Mouse (Mus musculus): ENCODE measurements around the gene Ctrc. TPM values are rescaled to one million over a fixed set of nuclear protein-coding genes. Genes with fewer than 3 reads are reported as not detected.
"Not testable (repeated sequence)": the region's sequence is repeated elsewhere in the genome, so short reads cannot be mapped to it uniquely, and the experiment has no call there.

Gene Ctrc
- total and polyA plus RNA-seq, 3 experiments: not detected

DNA sequence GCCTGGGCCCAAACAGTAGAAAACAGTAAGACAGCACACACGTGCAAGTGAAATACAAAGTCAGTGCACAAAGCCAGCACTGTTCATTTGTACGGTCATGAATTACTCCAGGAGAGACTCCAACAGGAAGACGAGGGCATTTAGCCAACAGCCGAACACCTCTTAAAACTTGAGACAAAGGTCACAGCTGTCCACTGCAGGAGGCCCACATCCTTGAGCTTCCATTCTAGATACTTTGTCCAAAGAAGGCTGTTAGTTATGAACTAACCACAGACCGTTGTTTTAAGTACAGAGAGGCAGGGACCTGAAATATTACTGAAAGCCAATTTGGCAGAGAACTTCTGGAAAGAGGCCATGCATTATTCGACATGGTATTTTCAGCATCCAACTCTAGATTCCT is 59.1 kb downstream of the Ctrc start:
- no peak for DNase-seq

DNA sequence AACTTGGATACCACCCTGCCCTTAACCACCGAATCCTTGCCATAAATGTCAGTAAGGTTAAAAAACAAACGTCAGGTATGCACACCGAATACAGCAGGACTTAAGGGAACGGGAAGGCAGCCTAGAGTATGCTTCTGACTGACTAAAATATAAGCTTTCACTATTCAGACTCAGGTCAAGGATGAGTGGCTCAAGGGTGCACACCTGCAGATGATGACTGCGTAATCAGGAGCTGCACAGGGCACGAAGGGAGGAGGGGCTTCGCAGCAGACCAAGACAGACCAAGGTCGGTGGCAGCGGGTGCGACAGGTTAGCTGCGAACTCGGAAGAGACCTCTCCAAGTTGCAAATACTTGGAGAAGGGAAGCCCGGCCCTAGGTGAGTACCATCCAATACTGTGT is 60.0 kb downstream of the Ctrc start:
- DNase-seq: no peak

DNA sequence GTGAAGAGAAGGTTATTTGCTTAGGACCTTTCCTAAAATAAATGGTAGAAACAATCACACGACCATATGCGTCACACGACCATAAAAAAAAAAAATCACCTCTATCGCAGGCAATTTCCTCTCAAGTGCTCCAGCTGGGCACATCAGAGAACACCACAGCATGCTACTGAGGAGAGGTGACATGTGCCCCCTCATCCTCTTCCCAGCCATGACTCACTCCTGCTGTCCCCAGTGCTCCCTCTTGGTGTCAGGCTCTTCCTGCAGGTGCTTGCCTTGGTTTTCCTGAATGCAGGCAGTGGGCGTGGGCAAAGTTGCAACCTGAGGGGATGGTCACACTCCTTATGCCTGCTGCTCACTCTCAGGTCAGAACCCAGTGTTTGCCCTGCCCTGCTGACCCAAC is 61.3 kb downstream of the Ctrc start:
- DNase-seq: no peak

DNA sequence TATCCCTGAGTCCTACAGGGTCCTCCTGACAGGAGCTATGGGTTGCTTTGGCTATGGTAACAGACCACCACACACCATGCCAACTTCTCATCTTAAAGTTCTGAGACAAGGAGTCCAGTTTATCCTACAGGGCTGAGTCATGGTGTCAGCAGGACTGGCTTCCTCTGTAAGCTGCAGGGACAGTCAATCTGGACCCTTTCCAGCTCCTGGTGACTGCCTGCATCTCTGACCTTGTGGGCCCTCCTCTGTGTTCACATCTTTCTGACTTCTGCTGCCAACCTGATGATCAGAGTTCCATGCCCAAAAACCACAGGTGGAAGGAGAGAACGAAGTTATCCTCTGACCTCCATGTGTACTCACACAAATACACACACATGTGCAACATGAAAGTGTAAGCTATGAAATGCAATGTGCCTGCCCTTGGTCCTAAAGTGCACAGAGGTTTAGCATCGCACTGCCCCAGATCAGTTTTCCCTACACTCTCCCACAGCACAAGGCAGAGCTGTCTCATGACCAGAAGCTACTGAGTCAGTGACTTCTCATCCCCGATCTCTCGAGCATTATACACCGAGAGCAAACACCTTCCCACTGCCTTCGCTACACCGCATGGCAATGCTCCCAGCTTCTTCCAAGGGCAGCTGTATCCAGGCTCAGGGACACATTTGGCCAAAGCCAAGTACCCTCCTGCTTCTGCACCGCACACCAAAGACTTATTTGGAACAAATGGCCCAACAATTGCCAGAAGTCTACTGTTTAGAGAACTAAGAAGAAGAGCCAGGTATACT is 64.8 kb downstream of the Ctrc start:
- peak; percentile 85 for DNase-seq

DNA sequence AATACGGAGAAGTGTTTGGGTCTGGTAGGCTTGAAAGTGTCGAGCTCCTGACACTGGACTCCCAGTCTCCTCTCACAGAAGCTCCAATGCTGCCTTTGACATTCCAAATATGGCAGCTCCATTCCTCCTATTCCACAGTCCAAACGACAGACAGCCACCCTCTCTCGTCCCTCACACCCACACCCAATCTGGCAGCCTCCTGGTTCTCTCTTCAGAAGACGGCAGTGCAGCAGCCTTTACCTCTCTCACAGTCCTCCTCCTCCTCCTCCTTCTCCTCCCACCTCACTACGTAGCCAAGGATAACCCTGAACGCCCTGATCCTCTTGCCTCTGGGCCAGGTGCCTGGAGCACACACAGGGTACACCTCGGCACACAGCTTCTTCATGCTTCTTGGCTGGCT is 66.3 kb downstream of the Ctrc start:
- no peak for DNase-seq

DNA sequence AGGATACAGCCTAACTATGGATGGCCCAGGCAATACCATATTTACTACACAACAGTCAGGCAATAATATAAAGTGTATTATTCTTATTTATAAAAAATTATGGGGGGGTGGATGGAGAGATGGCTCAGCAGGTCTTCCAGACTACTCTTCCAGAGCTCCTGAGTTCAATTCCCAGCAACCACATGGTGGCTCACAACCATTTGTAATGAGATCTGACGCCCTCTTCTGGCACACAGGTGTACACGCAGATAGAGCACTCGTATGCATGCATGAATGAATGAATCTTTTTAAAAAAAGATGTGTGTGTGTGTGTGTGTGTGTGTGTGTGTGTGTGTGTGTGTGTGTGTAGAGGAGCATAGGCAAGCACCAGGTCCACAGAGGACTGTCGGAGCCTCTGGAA is 73.1 kb downstream of the Ctrc start:
- not testable (repeated sequence) for DNase-seq

DNA sequence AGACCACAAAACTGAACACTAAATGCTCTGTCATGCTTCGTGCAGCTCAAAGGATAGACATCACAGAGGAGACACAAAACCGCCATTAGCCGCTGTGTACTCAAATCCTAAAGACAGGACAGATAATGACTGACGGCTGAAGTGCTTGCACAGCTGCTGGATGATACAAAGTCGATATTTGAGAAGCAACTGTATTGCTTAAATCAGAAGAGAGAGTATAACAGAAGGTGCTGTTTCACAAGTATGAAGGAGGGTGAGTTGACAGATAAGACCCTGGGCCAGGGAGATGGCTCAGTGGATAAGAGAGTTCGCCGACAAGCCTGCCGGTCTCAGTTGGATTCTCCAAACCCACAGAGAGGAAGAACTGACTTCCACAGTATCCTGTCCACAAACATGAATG is 74.3 kb downstream of the Ctrc start:
- no peak for DNase-seq

DNA sequence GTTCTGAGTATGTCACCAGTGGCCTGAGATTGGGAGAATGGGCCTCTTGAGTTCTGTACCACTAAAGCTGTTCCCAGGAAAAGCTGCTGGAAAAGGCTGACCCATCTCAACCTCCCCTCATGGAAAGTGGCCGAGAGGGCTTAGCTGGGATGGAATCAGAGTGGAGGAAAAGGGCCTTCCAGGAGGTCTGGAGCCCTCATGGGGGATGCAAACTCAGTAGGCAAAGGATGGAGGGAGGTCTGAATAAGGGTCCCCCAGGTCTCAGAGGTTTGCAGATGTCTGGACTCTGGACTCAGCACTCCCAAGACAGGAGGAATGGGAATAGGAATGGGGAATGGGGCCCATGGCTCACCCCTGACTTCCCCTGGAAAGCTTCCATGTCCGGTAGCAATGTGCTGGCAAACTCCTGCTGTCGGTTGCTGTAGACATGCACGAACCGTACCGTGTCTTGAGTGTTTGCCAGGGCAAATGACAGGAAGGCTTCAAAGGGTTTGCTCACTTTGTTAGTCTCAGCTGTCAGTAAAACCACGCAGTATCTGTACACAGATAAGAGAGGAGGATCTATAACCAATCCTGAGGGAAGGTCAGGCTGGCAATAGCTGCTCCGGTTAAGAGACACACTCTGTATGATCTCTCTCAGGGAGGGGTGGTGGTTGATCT is 76.5 kb downstream of the Ctrc start:
- no peak for DNase-seq

DNA sequence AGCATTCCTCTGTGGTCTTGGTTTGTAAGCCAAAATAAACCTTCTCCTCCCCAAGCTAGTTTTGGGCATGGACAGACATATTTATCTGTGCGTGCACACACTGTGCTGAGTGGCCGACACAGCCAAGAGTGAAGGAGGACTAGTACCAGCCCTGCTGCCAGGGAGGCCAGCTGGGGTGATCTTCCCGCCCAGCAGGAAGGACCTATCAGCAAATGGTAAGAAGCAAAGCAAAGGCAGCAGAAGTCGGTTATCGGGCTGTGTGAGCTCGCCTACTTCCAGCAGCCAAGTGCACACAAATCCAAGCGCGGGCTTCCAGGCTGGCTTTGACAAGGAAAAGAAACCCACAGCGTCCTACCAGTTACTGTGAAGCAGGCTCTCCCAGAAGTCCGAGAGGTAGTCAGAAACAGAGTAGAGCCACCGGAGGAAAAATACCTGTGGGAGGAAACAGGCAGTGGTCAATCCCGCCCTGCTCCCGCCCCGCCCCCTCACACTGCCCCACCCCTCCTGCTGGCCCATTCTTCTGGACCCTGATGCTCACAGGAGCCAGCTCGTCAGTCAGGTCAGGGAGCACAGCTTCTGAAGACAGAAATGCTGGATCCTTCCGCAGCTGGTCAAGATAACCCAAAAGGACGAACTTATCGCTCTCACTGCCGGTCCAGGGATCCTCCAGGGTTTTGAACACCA is 78.7 kb downstream of the Ctrc start:
- DNase-seq: no peak

DNA sequence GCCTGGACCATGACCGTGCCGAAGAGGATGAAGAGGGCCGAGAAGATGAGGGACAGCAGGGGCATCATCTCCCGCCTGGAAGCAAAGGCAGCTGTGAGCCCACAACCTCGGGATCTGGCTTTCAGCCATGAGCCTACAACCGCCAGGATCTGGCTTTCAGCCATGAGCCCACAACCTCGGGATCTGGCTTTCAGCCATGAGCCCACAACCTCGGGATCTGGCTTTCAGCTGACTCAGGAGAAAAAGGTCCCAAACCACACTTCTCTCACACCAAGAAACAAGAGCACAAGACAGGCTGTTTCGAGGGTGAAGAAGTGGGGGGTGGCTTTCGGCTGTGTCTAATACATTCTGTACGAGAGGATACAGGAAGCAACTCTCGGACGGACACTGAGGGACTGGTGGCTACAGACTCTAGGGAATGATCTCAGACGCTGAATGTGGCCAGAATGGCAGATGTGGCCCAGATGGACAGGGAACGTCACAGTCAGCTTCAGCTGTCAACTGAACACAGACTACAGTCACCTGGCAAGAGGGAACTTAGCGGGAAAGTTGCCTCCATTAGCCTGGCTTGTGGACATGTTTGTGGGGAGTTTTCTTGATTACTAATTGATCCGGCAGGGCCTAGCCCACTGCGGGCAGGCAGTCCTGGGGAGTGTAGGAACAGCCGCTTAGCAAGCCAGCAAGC is 79.3 kb downstream of the Ctrc start:
- no peak for DNase-seq

DNA sequence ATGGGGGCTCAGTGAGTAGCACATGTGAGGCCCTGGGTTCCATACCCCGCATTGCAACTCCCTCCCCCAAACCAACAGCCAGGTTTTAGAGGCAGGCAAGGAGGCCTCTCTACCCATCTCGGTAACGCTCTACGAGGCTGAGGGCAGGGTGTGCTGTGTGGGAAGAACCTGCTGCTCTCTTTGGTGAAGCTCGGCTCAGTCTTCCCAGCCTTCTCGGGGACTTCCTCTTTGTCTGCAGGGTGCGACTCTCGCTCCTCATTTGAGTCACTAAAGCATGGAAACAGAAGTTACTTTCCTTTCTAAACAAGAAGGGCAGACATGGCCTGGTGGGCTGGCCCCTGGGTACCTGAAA is 79.9 kb downstream of the Ctrc start:
- no peak for DNase-seq

DNA sequence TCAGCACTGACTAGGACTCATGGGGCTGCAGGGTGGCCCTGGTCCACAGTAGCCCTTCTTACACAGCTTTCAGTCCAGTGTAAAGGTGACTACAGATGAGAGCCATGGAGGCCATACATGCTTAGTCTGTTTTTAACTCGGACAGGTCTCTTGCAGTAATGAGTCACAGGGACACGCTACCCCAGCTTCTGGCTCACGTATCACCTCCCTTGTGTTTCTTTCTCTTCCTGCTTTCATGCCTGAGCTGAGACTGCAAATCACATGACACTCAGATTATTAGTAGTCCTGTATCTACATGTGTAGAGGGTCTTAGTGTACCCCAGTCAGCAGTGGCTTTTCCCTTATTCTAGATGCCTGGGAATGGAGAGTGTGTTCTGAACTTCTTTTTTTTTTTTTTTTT is 81.2 kb downstream of the Ctrc start:
- DNase-seq: no peak

Other genes starting within 250 kb of the Ctrc start
- 10 to 100 TPM in 1 of 2 experiments, 1 to 10 TPM in 1; 9.0 to 23.0 TPM for gene Fblim1, start 240.3 kb downstream of the Ctrc start, total RNA-seq (2021)
- 10.4 and 12.8 TPM in 2 replicates for gene Fblim1, start 240.3 kb downstream of the Ctrc start, polyA plus RNA-seq (2012; rRNA removed)
- 1 to 10 TPM in 1 of 2 experiments, under 1 TPM in 1; 0.93 to 1.6 TPM for gene Tmem82, start 227.7 kb downstream of the Ctrc start, total RNA-seq (2021)
- 2.8 TPM in 2 replicates for gene Tmem82, start 227.7 kb downstream of the Ctrc start, polyA plus RNA-seq (2012; rRNA removed)
- gene Slc25a34, start 222.5 kb downstream of the Ctrc start, total RNA-seq (2021): 10 to 100 TPM in 1 of 2 experiments, 1 to 10 TPM in 1; 9.2 to 14.2 TPM
- 4.3 and 5.7 TPM in 2 replicates for gene Slc25a34, start 222.5 kb downstream of the Ctrc start, polyA plus RNA-seq (2012; rRNA removed)
- 10 to 100 TPM; 47.8 to 73.2 TPM for gene Plekhm2, start 181.5 kb downstream of the Ctrc start, total RNA-seq (2021)
- gene Plekhm2, start 181.5 kb downstream of the Ctrc start, polyA plus RNA-seq (2012; rRNA removed): 63.1 and 63.4 TPM in 2 replicates
- not detected for gene Rsc1a1, start 160.8 kb downstream of the Ctrc start, total RNA-seq (2021)
- gene Rsc1a1, start 160.8 kb downstream of the Ctrc start, polyA plus RNA-seq (2012; rRNA removed): 4.3 and 6.8 TPM in 2 replicates
- gene Ddi2, start 122.9 kb downstream of the Ctrc start, total RNA-seq (2021): 10 to 100 TPM; 38.5 to 78.4 TPM
- gene Ddi2, start 122.9 kb downstream of the Ctrc start, polyA plus RNA-seq (2012; rRNA removed): 16.8 and 22.1 TPM in 2 replicates
- gene Agmat, start 99.7 kb downstream of the Ctrc start, total RNA-seq (2021): 10 to 100 TPM; 25.7 to 59.4 TPM
- 5.8 and 9.2 TPM in 2 replicates for gene Agmat, start 99.7 kb downstream of the Ctrc start, polyA plus RNA-seq (2012; rRNA removed)
- gene Dnajc16, start 55.4 kb downstream of the Ctrc start, total RNA-seq (2021): 10 to 100 TPM; 21.3 to 29.6 TPM
- gene Dnajc16, start 55.4 kb downstream of the Ctrc start, polyA plus RNA-seq (2012; rRNA removed): 13.2 and 14.4 TPM in 2 replicates
- 10 to 100 TPM; 18.2 to 22.0 TPM for gene Casp9, start 52.7 kb downstream of the Ctrc start, total RNA-seq (2021)
- 16.6 and 19.3 TPM in 2 replicates for gene Casp9, start 52.7 kb downstream of the Ctrc start, polyA plus RNA-seq (2012; rRNA removed)
- gene Cela2a, start 20.2 kb downstream of the Ctrc start, total RNA-seq (2021): not detected
- gene Cela2a, start 20.2 kb downstream of the Ctrc start, polyA plus RNA-seq (2012; rRNA removed): 0.25 and 0.59 TPM in 2 replicates
- 10 to 100 TPM; 26.9 to 30.7 TPM for gene Efhd2, start 28.6 kb upstream of the Ctrc start, total RNA-seq (2021)
- 61.4 and 62.8 TPM in 2 replicates for gene Efhd2, start 28.6 kb upstream of the Ctrc start, polyA plus RNA-seq (2012; rRNA removed)
- gene Fhad1, start 168.7 kb upstream of the Ctrc start, total RNA-seq (2021): under 1 TPM; 0.43 to 0.79 TPM
- gene Fhad1, start 168.7 kb upstream of the Ctrc start, polyA plus RNA-seq (2012; rRNA removed): 0.13 and 0.16 TPM in 2 replicates
- 1 to 10 TPM; 3.5 to 5.3 TPM for gene Tmem51, start 237.9 kb upstream of the Ctrc start, total RNA-seq (2021)
- 9.9 and 10.0 TPM in 2 replicates for gene Tmem51, start 237.9 kb upstream of the Ctrc start, polyA plus RNA-seq (2012; rRNA removed)

All from adrenal gland, adult 2 months (tissue).